Mouse (Mus musculus) common myeloid progenitor, adult 5-6 weeks (primary cell): ENCODE measurements around the gene Exosc5. TPM values are rescaled to one million over a fixed set of nuclear protein-coding genes. Genes with fewer than 3 reads are reported as not detected.

Source experiments
- ATAC-seq: replicated peaks from 2 replicates; pipeline ENCODE4 v1.8.0; 2016; ENCODE audit warnings: low read depth, mild to moderate bottlenecking, moderate TSS enrichment, inconsistent platforms; ENCODE audit not compliant: poor library complexity, severe bottlenecking
- total RNA-seq: library from RNA; stranded (forward); fragments of 200-1000, 187-1606 nt; gene quantifications from 2 replicates; pipeline ENCODE4 v1.2.3, GENCODE M21; 2017

Exosc5 gene
- 55.1 and 57.4 TPM in 2 replicates for total RNA-seq

- ATAC-seq = peak; percentile 97
These were observed at the start of gene Exosc5, which contains the start of gene Bckdha for GRCm38 (mm10) chr7:25658657-25659472. Exosc5 (plus strand) TSS chr7:25659164. Bckdha (minus strand) TSS chr7:25658981.

GRCm38 (mm10) chr7:25610056-25610455 is 48.9 kb upstream of the Exosc5 start:
- no peak; the same call in 1 of the 2 replicates for ATAC-seq

GRCm38 (mm10) chr7:25611501-25611900 is 47.5 kb upstream of the Exosc5 start:
- ATAC-seq = no peak

GRCm38 (mm10) chr7:25614086-25614485 is 44.9 kb upstream of the Exosc5 start:
- ATAC-seq = no peak

GRCm38 (mm10) chr7:25614831-25615705 is 43.9 kb upstream of the Exosc5 start:
- no peak for ATAC-seq

GRCm38 (mm10) chr7:25615706-25616011 is 43.3 kb upstream of the Exosc5 start, which contains the start of gene Erich4:
Erich4 (minus strand) TSS chr7:25615892.
- ATAC-seq = no peak

GRCm38 (mm10) chr7:25617376-25618160 is 41.4 kb upstream of the Exosc5 start:
- ATAC-seq = no peak

- peak; percentile 96 for ATAC-seq
These were observed 39.9 kb upstream of the Exosc5 start, which contains the start of gene Dmac2 for GRCm38 (mm10) chr7:25618865-25619721. Dmac2 (plus strand) TSS chr7:25619414.

- ATAC-seq = no peak
These were observed 39.3 kb upstream of the Exosc5 start for GRCm38 (mm10) chr7:25619722-25619991.

- no peak for ATAC-seq
These were observed 38.9 kb upstream of the Exosc5 start for GRCm38 (mm10) chr7:25620101-25620500.

GRCm38 (mm10) chr7:25620751-25621150 is 38.2 kb upstream of the Exosc5 start:
- ATAC-seq = no peak

GRCm38 (mm10) chr7:25623857-25624370 is 35.0 kb upstream of the Exosc5 start:
- ATAC-seq = no peak

GRCm38 (mm10) chr7:25624851-25625250 is 34.1 kb upstream of the Exosc5 start:
- ATAC-seq = no peak

GRCm38 (mm10) chr7:25625594-25626250 is 33.2 kb upstream of the Exosc5 start:
- ATAC-seq = 0 out of 2 replicates have a peak, but pooled peaks have one; percentile 22

- peak; percentile 27 for ATAC-seq
These were observed 32.2 kb upstream of the Exosc5 start, which contains the start of gene B3gnt8 for GRCm38 (mm10) chr7:25626509-25627430. B3gnt8 (plus strand) TSS chr7:25626654.

- ATAC-seq = peak; percentile 61
These were observed 31.3 kb upstream of the Exosc5 start for GRCm38 (mm10) chr7:25627431-25628322.

GRCm38 (mm10) chr7:25628323-25628620 is 30.7 kb upstream of the Exosc5 start:
- no peak for ATAC-seq
